Mouse (Mus musculus): ENCODE data around the gene Nfatc3.

DNA sequence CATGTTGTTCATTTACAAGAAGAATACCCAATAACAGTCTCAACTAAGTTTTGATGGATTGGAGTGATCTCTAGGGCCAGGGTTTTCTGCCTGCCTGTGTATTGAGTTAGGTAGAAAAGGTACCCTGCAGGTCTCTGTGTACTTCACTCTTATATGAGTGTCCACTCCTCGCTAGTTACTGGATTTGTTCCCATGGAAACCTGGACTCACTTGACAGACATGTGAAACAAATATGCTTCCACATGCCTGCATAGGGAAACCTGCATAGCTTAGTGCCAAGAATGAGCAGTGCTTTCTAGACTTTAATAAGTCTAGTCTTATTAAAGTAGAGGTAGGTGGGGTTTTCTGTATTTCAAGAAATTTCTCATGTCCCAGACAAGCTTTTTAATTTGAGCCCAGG, 118.3 kb downstream of the Nfatc3 start:
- TF ChIP-seq CTCF (conservative IDR thresholded peaks at IDR 0.05 in 1 of 2, IDR thresholded peaks at IDR 0.05 in 1 of 2; ENCODE audit: low read depth in 2 of 2, low read length in 2 of 2) = no peak
- TF ChIP-seq ZNF384 (IDR thresholded peaks at IDR 0.05; ENCODE audit: low read depth, low read length) = no peak
- TF ChIP-seq TCF12 (IDR thresholded peaks at IDR 0.05; ENCODE audit: low read depth, low read length) = no peak
